Mouse (Mus musculus) kidney, adult 2 months (tissue): ENCODE measurements around the gene Cebpzos. TPM values are rescaled to one million over a fixed set of nuclear protein-coding genes. Genes with fewer than 3 reads are reported as not detected.
A peak's percentile ranks its signal among the peaks of the same experiment; 100 is the strongest.

Source experiments
- DNase-seq: peaks from one replicate; pipeline ENCODE4 v3.0.0; 2021
- H3K27ac ChIP-seq: fragments of 200-500 bp; 2 replicates; pipeline ENCODE4 v1.5.1; 2012; ENCODE audit warnings: low read depth, low read length, control low read depth, inconsistent platforms; ENCODE audit not compliant: insufficient read depth
- H3K27me3 ChIP-seq: fragments of 200-500 bp; replicated peaks from 2 replicates; pipeline ENCODE4 v1.6.1; 2012; ENCODE audit warnings: mild to moderate bottlenecking, moderate library complexity, low read length, inconsistent platforms; ENCODE audit not compliant: control insufficient read depth, insufficient read depth
- H3K36me3 ChIP-seq: fragments of 200-500 bp; 2 replicates; pipeline ENCODE4 v1.6.1; 2012; ENCODE audit warnings: mild to moderate bottlenecking, moderate library complexity, low read length, inconsistent platforms; ENCODE audit not compliant: control insufficient read depth, insufficient read depth
- H3K4me1 ChIP-seq: fragments of 200-500 bp; 2 replicates; pipeline ENCODE4 v1.6.1; 2011; ENCODE audit warnings: low read length; ENCODE audit not compliant: control insufficient read depth, insufficient read depth
- H3K4me3 ChIP-seq: fragments of 200-500 bp; 2 replicates; pipeline ENCODE4 v1.5.1; 2011; ENCODE audit warnings: mild to moderate bottlenecking, low read depth, low read length, control low read depth; ENCODE audit not compliant: insufficient read depth
- CTCF ChIP-seq: fragments of 200-500 bp; conservative IDR thresholded peaks from 2 replicates; pipeline ENCODE4 v1.5.1; 2011; ENCODE audit warnings: low read depth, mild to moderate bottlenecking, control low read depth, low read length, moderate library complexity, mixed read lengths; ENCODE audit not compliant: insufficient read depth, insufficient read length
- POLR2A ChIP-seq: fragments of 200-500 bp; IDR thresholded peaks from one replicate; pipeline ENCODE4 v1.6.1; 2011; ENCODE audit warnings: low read depth, low read length, control low read depth
- WGBS: fragments of 180-500 bp; shearing (Covaris S2); methylation state at CpG from one replicate; pipeline ENCODE4 v1.1.7; 2018; 5-methylcytosine and 5-hydroxymethylcytosine counted together
- polyA plus RNA-seq: library from polyadenylated mRNA; depleted of rRNA; stranded (reverse); fragments of >200 nt; gene quantifications from 2 replicates; pipeline ENCODE4 v1.2.3, GENCODE M21; 2012

The Cebpzos gene
- polyA plus RNA-seq, 1 experiment, result 26.7 TPM

DNA sequence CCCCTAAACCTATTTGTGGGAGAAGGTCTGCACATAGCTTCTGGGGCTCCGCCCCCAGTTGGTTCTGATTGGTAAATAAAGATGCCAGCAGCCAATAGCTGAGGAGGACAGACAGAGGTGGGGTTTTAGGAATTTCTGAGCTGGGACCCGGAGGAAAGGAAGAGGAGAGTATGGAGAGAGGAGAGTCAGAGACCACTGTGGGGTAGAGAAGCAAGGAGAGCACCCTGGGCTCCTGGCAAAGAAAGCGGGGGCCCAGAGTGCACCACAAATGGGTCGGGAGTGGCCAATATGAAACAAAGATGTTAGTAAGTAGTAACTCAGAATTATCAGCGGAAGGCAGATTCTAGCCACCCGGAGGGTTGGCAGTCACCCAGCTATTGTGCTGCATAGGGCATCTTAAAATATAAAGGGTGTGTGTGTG lies 3.4 kb upstream of the Cebpzos start:
- no peak overlapping the region for H3K4me3 ChIP-seq
- H3K27me3 ChIP-seq, result no peaks in the 10 kb centered on the region; the same call in 1 of the 2 replicates
- 30% methylated on average over 6 of the region's 6 CpGs for WGBS
- no peak for TF ChIP-seq CTCF
- TF ChIP-seq POLR2A, result no peak
- peaks cover 9% of the 10 kb centered on the region; the same call in 1 of the 2 replicates for H3K4me1 ChIP-seq
- H3K27ac ChIP-seq, result no peak overlapping the region
- H3K36me3 ChIP-seq, result no peaks in the 10 kb centered on the region
- peak; percentile 5 for DNase-seq

DNA sequence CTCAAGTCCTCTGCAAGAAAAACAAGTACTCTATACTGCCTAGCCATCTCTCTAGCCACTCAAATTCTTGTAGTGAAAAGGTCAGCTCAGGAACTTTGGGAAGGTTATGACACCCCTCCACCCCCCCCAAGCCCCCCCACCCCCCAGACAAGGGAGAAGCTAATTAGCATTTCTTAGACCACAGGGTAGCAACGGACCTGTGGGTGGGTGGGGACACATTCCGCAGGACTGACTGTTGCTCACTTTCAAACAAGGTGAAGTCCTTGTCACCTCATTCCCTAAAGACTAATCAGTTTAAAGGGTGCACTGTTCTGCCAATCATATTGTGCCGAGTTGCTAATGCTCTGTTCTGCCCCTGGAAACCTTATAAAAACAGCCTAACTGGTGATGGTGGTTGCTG lies 2.4 kb upstream of the Cebpzos start:
- WGBS, result 53% methylated on average over 3 of the region's 3 CpGs
- DNase-seq, result no peak
- H3K27ac ChIP-seq, result no peak overlapping the region
- H3K27me3 ChIP-seq, result no peaks in the 10 kb centered on the region
- H3K4me3 ChIP-seq, result no peak overlapping the region
- H3K36me3 ChIP-seq, result no peaks in the 10 kb centered on the region
- H3K4me1 ChIP-seq, result peaks cover 9% of the 10 kb centered on the region; the same call in 1 of the 2 replicates
- no peak for TF ChIP-seq CTCF
- no peak for TF ChIP-seq POLR2A

- no peak for TF ChIP-seq POLR2A
- TF ChIP-seq CTCF, result no peak
- 53% methylated on average over 6 of the region's 6 CpGs for WGBS
- Histone ChIP-seq H3K27me3 (no peaks in the 10 kb centered on the region), H3K4me1 (peaks cover 9% of the 10 kb centered on the region; the same call in 1 of the 2 replicates), H3K4me3 (peak overlapping the region; percentile 84), H3K36me3 (no peaks in the 10 kb centered on the region; the same call in 1 of the 2 replicates), H3K27ac (peak overlapping the region; percentile 70)
- DNase-seq, result no peak
These were observed 528 bp upstream of the Cebpzos start for GRCm38 (mm10) chr17:78915772-78916171.

GRCm38 (mm10) chr17:78916899-78917298 lies 599 bp downstream of the Cebpzos start:
- WGBS, result under 1% methylated on average over 11 of the region's 11 CpGs
- H3K4me1 ChIP-seq, result peaks cover 9% of the 10 kb centered on the region; the same call in 1 of the 2 replicates
- H3K4me3 ChIP-seq, result peak overlapping the region; percentile 84
- no peaks in the 10 kb centered on the region for H3K27me3 ChIP-seq
- peaks cover 2% of the 10 kb centered on the region; the same call in 1 of the 2 replicates for H3K36me3 ChIP-seq
- no peak for DNase-seq
- TF ChIP-seq CTCF (no peak), POLR2A (no peak)
- no peak overlapping the region for H3K27ac ChIP-seq

DNA sequence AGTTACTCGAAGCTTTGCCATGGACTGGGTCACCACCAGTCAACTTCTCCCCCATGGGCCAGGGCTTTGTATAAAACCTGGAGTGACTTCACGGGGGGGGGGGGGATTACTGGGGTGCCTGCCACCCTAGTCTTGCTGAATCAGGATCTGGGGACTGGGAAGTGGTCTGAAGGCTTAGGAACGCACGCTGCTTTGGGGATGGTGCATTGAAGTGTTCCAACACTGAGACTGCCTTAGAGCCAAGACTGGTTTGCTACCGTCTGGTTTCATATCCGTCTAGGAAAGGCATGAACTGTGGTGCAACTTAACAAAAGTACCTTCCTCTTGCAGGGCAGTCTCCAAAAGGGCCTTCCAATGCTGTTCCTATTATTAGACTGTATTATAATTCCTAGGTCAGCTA lies 1.4 kb downstream of the Cebpzos start:
- TF ChIP-seq CTCF, result no peak
- TF ChIP-seq POLR2A, result no peak
- peaks cover 9% of the 10 kb centered on the region; the same call in 1 of the 2 replicates for H3K4me1 ChIP-seq
- H3K27me3 ChIP-seq, result no peaks in the 10 kb centered on the region
- WGBS, result 50% methylated on average over 6 of the region's 6 CpGs
- H3K27ac ChIP-seq, result no peak overlapping the region
- DNase-seq, result no peak
- no peak overlapping the region for H3K4me3 ChIP-seq
- H3K36me3 ChIP-seq, result peaks cover 6% of the 10 kb centered on the region; the same call in 1 of the 2 replicates

DNA sequence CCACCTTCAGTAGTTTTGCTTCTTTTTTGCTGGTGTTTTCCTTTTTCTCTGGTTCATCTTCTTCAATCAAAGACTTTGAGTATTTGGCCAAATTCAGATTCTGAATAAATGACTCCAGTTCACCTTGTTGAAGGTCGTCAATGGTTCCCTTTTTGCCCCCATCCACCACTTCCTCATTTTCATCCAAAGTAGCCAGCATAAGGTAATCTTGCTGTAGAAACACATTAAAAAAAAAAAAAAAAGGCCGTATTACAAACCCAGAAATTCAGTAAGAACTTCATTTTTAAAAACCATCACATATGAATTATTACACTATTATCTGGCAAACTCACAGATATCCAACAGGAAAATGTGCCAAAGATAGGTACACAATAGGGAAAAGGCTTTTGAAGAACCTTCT lies 19.6 kb downstream of the Cebpzos start:
- peaks cover 3% of the 10 kb centered on the region; the same call in 1 of the 2 replicates for H3K4me1 ChIP-seq
- no peak overlapping the region for H3K27ac ChIP-seq
- peaks cover 5% of the 10 kb centered on the region for H3K36me3 ChIP-seq
- H3K4me3 ChIP-seq, result peak overlapping the region; percentile 74; the same call in 1 of the 2 replicates
- 76% methylated on average over 2 of the region's 2 CpGs for WGBS
- H3K27me3 ChIP-seq, result no peaks in the 10 kb centered on the region
- no peak for DNase-seq
- TF ChIP-seq POLR2A, result no peak
- TF ChIP-seq CTCF, result no peak

- Histone ChIP-seq H3K36me3 (peaks cover 4% of the 10 kb centered on the region), H3K4me3 (peak within 1 kb of the TSS; percentile 74), H3K27me3 (no peaks in the 10 kb centered on the region), H3K4me1 (peaks cover 3% of the 10 kb centered on the region; the same call in 1 of the 2 replicates), H3K27ac (no peak within 1 kb of the TSS; the same call in 1 of the 2 replicates)
- WGBS, result under 1% methylated on average over 45 of the region's 45 CpGs
- peak; percentile 98 for DNase-seq
- peak; percentile 35 for TF ChIP-seq POLR2A
- TF ChIP-seq CTCF, result no peak
These were observed 20.3 kb downstream of the Cebpzos start, which contains the start of the genes Cebpz and Ndufaf7 for GRCm38 (mm10) chr17:78936466-78937228. Gene Cebpz (minus strand): TSS chr17:78937066. Gene Ndufaf7 (plus strand): TSS chr17:78937136.
